Mouse (Mus musculus): ENCODE data around the gene Cox6a2. TPM values are rescaled to one million over a fixed set of nuclear protein-coding genes. Genes with fewer than 3 reads are reported as not detected.

Gene Cox6a2
- polyA plus RNA-seq, 1 experiment: 5.2 TPM

DNA sequence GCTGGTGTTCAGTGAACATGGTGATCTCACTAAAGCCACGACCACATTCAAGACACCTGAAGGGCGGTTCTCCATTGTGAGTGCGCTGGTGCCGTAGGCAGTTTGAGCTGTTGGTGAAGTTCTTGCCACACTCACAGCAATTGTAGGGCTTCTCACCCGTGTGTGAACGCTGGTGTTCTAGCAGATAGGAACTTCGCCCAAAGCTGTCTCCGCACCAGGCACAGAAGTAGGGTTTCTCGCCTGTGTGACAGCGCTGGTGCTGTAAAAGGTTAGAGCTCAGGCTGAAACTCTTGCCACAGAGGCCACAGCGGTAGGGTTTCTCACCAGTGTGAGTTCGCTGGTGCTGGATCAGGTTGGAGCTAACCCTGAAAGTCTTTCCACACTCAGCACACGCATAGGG lies 30.2 kb upstream of the Cox6a2 start:
- TF ChIP-seq POLR2A (IDR thresholded peaks at IDR 0.05; ENCODE audit: low read depth, low read length): no peak
- no peak overlapping the region for H3K4me3 ChIP-seq (ENCODE audit: insufficient read depth, low read length)
- no peak overlapping the region for H3K27ac ChIP-seq (ENCODE audit: insufficient read depth, low read length)
- H3K4me1 ChIP-seq (ENCODE audit: control insufficient read depth, insufficient read depth, low read length): peaks cover 8% of the 10 kb centered on the region

DNA sequence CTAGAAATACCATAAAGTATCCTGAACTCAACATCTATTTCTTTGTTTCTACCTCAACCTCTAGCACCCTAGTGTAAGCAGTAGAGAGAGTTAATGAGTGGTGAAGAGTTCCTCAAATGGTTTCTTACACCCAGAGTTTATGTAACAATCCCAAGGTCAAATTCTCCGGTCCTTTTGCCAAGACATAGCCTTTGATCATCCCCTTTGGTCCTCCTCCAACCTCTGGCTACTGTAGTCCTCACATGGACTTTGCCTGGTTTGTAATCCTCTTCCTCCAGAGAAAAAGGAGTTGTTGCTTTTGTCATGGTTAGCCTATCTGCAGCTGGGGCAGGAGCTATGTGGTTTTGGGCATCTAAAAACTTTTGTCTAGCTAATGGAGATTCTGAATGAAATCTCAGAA lies 29.3 kb upstream of the Cox6a2 start:
- H3K4me3 ChIP-seq (ENCODE audit: insufficient read depth, low read length): no peak overlapping the region
- no peak; the same call in 1 of the 2 replicates for TF ChIP-seq POLR2A (IDR thresholded peaks at IDR 0.05; ENCODE audit: low read depth, low read length)
- no peak for TF ChIP-seq CTCF (IDR thresholded peaks at IDR 0.05; ENCODE audit: borderline replicate concordance, insufficient read depth, low read length)

DNA sequence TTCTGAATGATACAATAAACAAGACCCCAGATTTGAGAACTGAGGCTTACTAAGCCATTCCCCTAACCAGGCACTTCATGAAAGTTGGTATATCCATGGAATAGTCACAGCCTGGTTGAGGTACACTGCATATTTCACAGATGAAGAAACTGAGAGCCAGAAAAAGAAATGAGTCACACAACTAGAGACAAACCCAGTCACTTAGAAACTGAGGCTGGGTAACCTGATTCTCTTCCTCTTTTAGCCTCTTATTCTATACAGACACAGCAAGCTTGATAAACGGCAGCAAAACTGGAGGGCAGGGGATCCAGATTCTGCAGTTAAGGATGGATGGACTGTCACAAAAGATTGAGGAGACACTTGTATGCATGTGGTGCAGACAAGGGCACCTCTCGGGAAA lies 28.6 kb upstream of the Cox6a2 start:
- H3K4me3 ChIP-seq (ENCODE audit: insufficient read depth, low read length): no peak overlapping the region
- TF ChIP-seq POLR2A (IDR thresholded peaks at IDR 0.05; ENCODE audit: low read depth, low read length) (peak; percentile 8; the same call in 1 of the 2 replicates), CTCF (IDR thresholded peaks at IDR 0.05; ENCODE audit: borderline replicate concordance, insufficient read depth, low read length) (no peak)
- peaks cover 8% of the 10 kb centered on the region for H3K4me1 ChIP-seq (ENCODE audit: control insufficient read depth, insufficient read depth, low read length)
- H3K27ac ChIP-seq (ENCODE audit: insufficient read depth, low read length): no peak overlapping the region

More for the DNA sequence above, 29.3 kb upstream of the Cox6a2 start:
- H3K27ac ChIP-seq (ENCODE audit: insufficient read depth, low read length): no peak overlapping the region
- peaks cover 8% of the 10 kb centered on the region for H3K4me1 ChIP-seq (ENCODE audit: control insufficient read depth, insufficient read depth, low read length)

DNA sequence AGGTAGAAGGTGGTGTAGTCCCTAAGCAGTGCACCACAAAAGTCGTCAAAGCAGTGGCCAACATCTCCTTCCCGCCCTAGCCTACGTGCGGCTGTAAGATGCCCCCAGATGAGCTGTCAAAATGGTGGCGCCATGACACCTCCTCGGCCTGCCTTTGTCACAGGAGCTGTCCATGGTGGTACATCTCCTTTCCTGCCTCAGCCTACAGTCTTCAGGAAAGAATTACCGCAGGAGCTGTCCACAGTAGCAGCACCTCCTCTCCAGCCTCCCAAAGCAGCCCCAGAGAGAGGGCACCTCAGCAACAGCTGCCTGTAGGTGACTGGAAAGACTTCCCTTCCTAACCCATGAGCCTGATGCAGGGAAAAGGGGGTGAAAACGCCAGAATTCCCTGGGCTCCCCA lies 25.6 kb upstream of the Cox6a2 start:
- H3K4me3 ChIP-seq (ENCODE audit: insufficient read depth, low read length): no peak overlapping the region
- TF ChIP-seq CTCF (IDR thresholded peaks at IDR 0.05; ENCODE audit: borderline replicate concordance, insufficient read depth, low read length) (no peak), POLR2A (IDR thresholded peaks at IDR 0.05; ENCODE audit: low read depth, low read length) (no peak)
- H3K4me1 ChIP-seq (ENCODE audit: control insufficient read depth, insufficient read depth, low read length): peaks cover 2% of the 10 kb centered on the region; the same call in 1 of the 2 replicates
- no peak overlapping the region for H3K27ac ChIP-seq (ENCODE audit: insufficient read depth, low read length)

DNA sequence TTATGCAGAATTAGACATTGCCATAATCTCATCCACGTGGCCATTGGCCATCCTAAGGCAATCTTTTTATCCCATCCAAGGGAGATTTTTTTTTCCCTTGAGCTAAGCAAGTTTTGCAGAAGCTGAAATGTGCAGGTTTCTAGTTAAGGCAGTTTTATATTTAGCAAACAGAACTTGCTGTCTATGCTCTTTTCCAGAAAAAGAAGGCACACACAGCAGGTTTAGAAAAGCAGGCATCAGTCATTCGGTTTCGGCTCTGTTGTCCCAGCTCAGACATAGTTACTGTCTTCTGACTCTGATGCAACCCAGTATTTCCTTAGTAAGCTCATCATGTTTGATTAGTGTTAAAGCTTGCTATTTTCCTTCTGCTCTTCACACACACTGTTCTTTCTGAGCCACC lies 14.7 kb upstream of the Cox6a2 start:
- Histone ChIP-seq H3K27ac (ENCODE audit: insufficient read depth, low read length) (no peak overlapping the region), H3K4me1 (ENCODE audit: control insufficient read depth, insufficient read depth, low read length) (no peaks in the 10 kb centered on the region), H3K4me3 (ENCODE audit: insufficient read depth, low read length) (no peak overlapping the region)
- no peak for TF ChIP-seq CTCF (IDR thresholded peaks at IDR 0.05; ENCODE audit: borderline replicate concordance, insufficient read depth, low read length)

DNA sequence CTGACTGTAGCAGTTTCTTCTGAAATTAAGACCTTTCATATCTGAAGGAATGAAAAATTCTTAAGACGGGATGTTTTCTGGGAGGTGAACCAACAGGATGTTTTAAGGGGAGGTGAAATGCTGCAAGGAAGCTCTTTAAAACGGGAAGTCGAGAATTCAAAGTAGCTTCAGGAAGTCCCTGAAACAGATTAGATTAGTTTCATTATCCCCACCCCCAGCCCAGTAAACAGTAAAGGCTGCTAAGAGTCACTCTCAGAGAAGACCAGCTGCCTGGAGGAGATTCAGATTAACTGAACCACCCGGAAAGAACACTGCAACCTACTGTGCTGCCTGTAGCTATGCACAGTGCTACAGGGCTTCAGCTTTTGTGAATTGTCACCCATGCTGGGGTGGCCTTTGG lies 13.8 kb upstream of the Cox6a2 start:
- Histone ChIP-seq H3K4me3 (ENCODE audit: insufficient read depth, low read length) (no peak overlapping the region), H3K4me1 (ENCODE audit: control insufficient read depth, insufficient read depth, low read length) (no peaks in the 10 kb centered on the region), H3K27ac (ENCODE audit: insufficient read depth, low read length) (no peak overlapping the region)
- TF ChIP-seq POLR2A (IDR thresholded peaks at IDR 0.05; ENCODE audit: low read depth, low read length) (no peak), CTCF (IDR thresholded peaks at IDR 0.05; ENCODE audit: borderline replicate concordance, insufficient read depth, low read length) (no peak)

DNA sequence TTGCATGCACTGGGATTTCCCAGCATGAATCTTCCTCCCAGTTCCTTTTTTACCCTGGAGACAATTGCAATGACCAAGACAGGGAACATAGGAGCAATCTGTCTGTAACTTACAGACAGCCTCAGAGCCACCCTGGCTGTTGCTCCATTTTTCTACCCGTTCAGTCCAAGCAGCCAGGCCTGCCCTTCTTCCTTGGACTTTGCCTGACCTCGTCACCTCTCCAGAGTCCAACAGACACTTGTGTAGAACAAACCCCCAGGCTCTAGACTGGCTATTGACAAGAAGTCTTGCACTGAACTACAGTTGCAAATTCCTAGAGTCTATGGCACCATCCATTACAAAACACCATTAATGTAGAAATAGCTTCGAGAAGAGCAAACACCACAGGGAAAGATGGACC lies 3.6 kb upstream of the Cox6a2 start:
- no peak overlapping the region for H3K27ac ChIP-seq (ENCODE audit: insufficient read depth, low read length)
- no peak for TF ChIP-seq CTCF (IDR thresholded peaks at IDR 0.05; ENCODE audit: borderline replicate concordance, insufficient read depth, low read length)
- no peak for TF ChIP-seq POLR2A (IDR thresholded peaks at IDR 0.05; ENCODE audit: low read depth, low read length)
- no peaks in the 10 kb centered on the region for H3K4me1 ChIP-seq (ENCODE audit: control insufficient read depth, insufficient read depth, low read length)
- H3K4me3 ChIP-seq (ENCODE audit: insufficient read depth, low read length): no peak overlapping the region

DNA sequence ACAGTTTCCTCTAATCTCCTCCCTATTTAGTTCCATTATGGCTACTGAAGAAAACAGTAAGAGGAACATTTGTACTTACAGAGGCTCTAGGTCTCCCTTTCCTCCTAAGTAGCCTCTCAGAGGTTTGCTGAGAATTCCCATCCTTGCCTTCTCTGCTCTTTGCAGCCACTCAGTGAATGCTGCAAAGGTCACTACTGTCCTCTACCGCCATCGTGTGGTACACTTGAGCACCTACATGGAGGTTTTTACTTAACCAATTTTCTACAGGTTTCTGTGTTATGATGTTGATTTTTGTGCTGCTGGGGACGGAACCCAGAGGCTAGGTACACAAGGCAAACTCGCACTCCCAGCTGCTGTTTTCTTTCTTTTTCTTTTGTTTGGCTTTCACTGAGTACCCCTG lies 2.0 kb upstream of the Cox6a2 start:
- TF ChIP-seq POLR2A (IDR thresholded peaks at IDR 0.05; ENCODE audit: low read depth, low read length): no peak
- peak; percentile 70; the same call in 1 of the 2 replicates for TF ChIP-seq CTCF (IDR thresholded peaks at IDR 0.05; ENCODE audit: borderline replicate concordance, insufficient read depth, low read length)
- no peak overlapping the region for H3K4me3 ChIP-seq (ENCODE audit: insufficient read depth, low read length)
- H3K4me1 ChIP-seq (ENCODE audit: control insufficient read depth, insufficient read depth, low read length): no peaks in the 10 kb centered on the region
- no peak overlapping the region for H3K27ac ChIP-seq (ENCODE audit: insufficient read depth, low read length)

DNA sequence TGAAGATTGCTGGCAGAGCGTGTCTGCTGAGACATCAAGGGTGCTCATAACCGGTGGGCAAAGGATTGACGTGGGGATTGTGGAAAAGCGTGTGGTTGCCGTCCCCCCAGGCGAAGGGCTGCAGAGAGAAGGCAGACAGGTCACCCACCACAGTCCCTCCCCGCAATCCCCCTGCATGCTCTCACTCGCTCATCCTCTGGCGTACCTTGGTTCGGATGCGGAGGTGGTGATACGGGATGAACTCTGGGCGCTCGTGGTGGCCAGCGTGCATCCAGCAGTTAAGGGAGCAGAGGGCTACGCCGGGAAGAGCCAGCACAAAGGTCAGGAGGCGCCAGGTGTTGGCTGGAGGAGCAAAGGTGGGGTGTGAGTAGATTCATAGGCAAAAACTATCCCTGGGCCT lies 492 bp downstream of the Cox6a2 start:
- TF ChIP-seq CTCF (IDR thresholded peaks at IDR 0.05; ENCODE audit: borderline replicate concordance, insufficient read depth, low read length): no peak
- no peak for TF ChIP-seq POLR2A (IDR thresholded peaks at IDR 0.05; ENCODE audit: low read depth, low read length)
- H3K4me3 ChIP-seq (ENCODE audit: insufficient read depth, low read length): no peak overlapping the region
- H3K27ac ChIP-seq (ENCODE audit: insufficient read depth, low read length): no peak overlapping the region
- no peaks in the 10 kb centered on the region for H3K4me1 ChIP-seq (ENCODE audit: control insufficient read depth, insufficient read depth, low read length)

DNA sequence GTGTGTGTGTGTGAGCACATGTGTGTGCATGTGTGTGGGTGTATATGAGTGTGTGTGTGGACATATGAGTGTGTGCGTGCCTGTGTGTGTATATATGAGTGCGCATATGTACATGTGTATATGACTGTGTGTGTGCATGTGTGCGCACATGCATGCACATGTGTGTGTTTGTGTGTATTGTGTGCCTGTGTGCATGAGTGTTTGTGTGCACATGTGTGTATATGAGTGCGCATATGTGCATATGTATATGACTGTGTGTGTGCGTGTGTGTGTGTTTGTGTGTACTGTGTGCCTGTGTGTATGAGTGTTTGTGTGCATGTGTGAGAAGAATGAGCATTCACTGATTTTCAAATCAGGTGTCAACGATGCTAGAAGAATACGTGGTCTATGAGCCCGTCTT lies 2.0 kb downstream of the Cox6a2 start:
- no peak for TF ChIP-seq POLR2A (IDR thresholded peaks at IDR 0.05; ENCODE audit: low read depth, low read length)
- no peak for TF ChIP-seq CTCF (IDR thresholded peaks at IDR 0.05; ENCODE audit: borderline replicate concordance, insufficient read depth, low read length)
- Histone ChIP-seq H3K27ac (ENCODE audit: insufficient read depth, low read length) (no peak overlapping the region), H3K4me1 (ENCODE audit: control insufficient read depth, insufficient read depth, low read length) (no peaks in the 10 kb centered on the region), H3K4me3 (ENCODE audit: insufficient read depth, low read length) (no peak overlapping the region)

DNA sequence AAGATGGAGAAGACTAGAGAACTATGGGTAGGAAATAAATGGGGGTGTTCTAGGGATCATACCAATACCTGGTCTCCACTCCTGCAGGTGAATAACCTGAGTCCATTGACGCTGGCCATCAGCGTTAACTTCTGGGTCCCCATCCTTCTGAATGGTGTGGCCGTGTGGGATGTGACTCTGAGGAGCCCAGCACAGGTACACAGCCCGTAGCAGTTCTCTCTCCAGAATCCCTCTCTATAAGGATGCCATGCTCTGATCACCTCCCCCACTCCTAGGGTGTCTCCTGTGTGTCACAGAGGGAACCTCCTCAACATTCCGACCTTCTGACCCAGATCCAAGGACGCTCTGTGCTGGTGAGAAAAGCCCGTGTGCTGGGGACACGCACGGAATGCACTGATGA lies 3.1 kb downstream of the Cox6a2 start:
- no peaks in the 10 kb centered on the region for H3K4me1 ChIP-seq (ENCODE audit: control insufficient read depth, insufficient read depth, low read length)
- no peak for TF ChIP-seq POLR2A (IDR thresholded peaks at IDR 0.05; ENCODE audit: low read depth, low read length)
- TF ChIP-seq CTCF (IDR thresholded peaks at IDR 0.05; ENCODE audit: borderline replicate concordance, insufficient read depth, low read length): no peak
- H3K4me3 ChIP-seq (ENCODE audit: insufficient read depth, low read length): no peak overlapping the region
- H3K27ac ChIP-seq (ENCODE audit: insufficient read depth, low read length): no peak overlapping the region
